Mouse (Mus musculus) CD4-positive, CD25-positive, alpha-beta regulatory T cell, adult 4 months (primary cell): ENCODE results near the gene Ptprm. TPM values are rescaled to one million over a fixed set of nuclear protein-coding genes. Genes with fewer than 3 reads are reported as not detected.

Experiments
- ATAC-seq: one replicate; pipeline ENCODE4 v1.8.0; 2017
- polyA plus RNA-seq, 2 experiments: library from polyadenylated mRNA; unstranded; fragments of 100-300 nt; shearing (Covaris generic); gene quantifications; one replicate each; pipeline ENCODE4 v1.2.1; 2017

Ptprm gene
- polyA plus RNA-seq, 2 experiments from 2014 or later: not detected

- ATAC-seq: no peak
These were observed 393.3 kb downstream of the Ptprm start for GRCm38 (mm10) chr17:66960986-66961385.

- no peak for ATAC-seq
These were observed 393.7 kb downstream of the Ptprm start for GRCm38 (mm10) chr17:66960557-66960956.

GRCm38 (mm10) chr17:66959815-66960214, 394.4 kb downstream of the Ptprm start:
- ATAC-seq: no peak

- ATAC-seq: no peak
These were observed 395.5 kb downstream of the Ptprm start for GRCm38 (mm10) chr17:66958766-66959165.

- no peak for ATAC-seq
These were observed 409.8 kb downstream of the Ptprm start for GRCm38 (mm10) chr17:66944498-66944897.

- no peak for ATAC-seq
These were observed 410.7 kb downstream of the Ptprm start for GRCm38 (mm10) chr17:66943539-66943938.

GRCm38 (mm10) chr17:66925611-66926010, 428.6 kb downstream of the Ptprm start:
- ATAC-seq: no peak

- ATAC-seq: no peak
These were observed 439.6 kb downstream of the Ptprm start for GRCm38 (mm10) chr17:66914696-66915095.

- no peak for ATAC-seq
These were observed 441.7 kb downstream of the Ptprm start for GRCm38 (mm10) chr17:66912533-66912932.

- no peak for ATAC-seq
These were observed 442.1 kb downstream of the Ptprm start for GRCm38 (mm10) chr17:66912120-66912519.

GRCm38 (mm10) chr17:66909901-66910300, 444.4 kb downstream of the Ptprm start:
- no peak for ATAC-seq

GRCm38 (mm10) chr17:66908921-66909320, 445.3 kb downstream of the Ptprm start:
- no peak for ATAC-seq

GRCm38 (mm10) chr17:66894181-66894580, 460.1 kb downstream of the Ptprm start:
- ATAC-seq: no peak

- ATAC-seq: no peak
These were observed 462.3 kb downstream of the Ptprm start for GRCm38 (mm10) chr17:66891916-66892315.

- no peak for ATAC-seq
These were observed 463.0 kb downstream of the Ptprm start for GRCm38 (mm10) chr17:66891067-66891862.

- ATAC-seq: no peak
These were observed 472.0 kb downstream of the Ptprm start for GRCm38 (mm10) chr17:66882304-66882703.

- no peak for ATAC-seq
These were observed 473.1 kb downstream of the Ptprm start for GRCm38 (mm10) chr17:66880969-66881701.

GRCm38 (mm10) chr17:66879151-66879550, 475.1 kb downstream of the Ptprm start:
- ATAC-seq: no peak

- ATAC-seq: no peak
These were observed 476.7 kb downstream of the Ptprm start for GRCm38 (mm10) chr17:66877582-66877981.

GRCm38 (mm10) chr17:66874810-66875209, 479.4 kb downstream of the Ptprm start:
- no peak for ATAC-seq

GRCm38 (mm10) chr17:66871396-66871795, 482.9 kb downstream of the Ptprm start:
- no peak for ATAC-seq

GRCm38 (mm10) chr17:66869581-66870002, 484.7 kb downstream of the Ptprm start:
- ATAC-seq: no peak

- no peak for ATAC-seq
These were observed 489.8 kb downstream of the Ptprm start for GRCm38 (mm10) chr17:66864441-66864840.

GRCm38 (mm10) chr17:66861557-66861956, 492.7 kb downstream of the Ptprm start:
- ATAC-seq: no peak
